Mouse (Mus musculus) MEL (cell line): ENCODE results near the gene 4933414I15Rik.

Experiments used
- CTCF ChIP-seq, 3 experiments: IDR thresholded peaks in 2 of 3; conservative IDR thresholded peaks in 1 of 3; 2 replicates each; pipeline ENCODE4 v1.5.1; 2011 to 2012; ENCODE audit warnings: low read length in 3 of 3, low read depth in 2 of 3, mild to moderate bottlenecking in 2 of 3, improper control_type of control experiment in 1 of 3, inconsistent platforms in 1 of 3, mixed read lengths in 1 of 3, moderate library complexity in 1 of 3; ENCODE audit not compliant: control insufficient read depth in 1 of 3, insufficient read depth in 1 of 3, poor library complexity in 1 of 3, severe bottlenecking in 1 of 3
- E2F4 ChIP-seq: IDR thresholded peaks from 2 replicates; pipeline ENCODE4 v1.6.1; 2011; ENCODE audit warnings: low read depth, low read length, improper control_type of control experiment, borderline replicate concordance
- EP300 ChIP-seq, 2 experiments: IDR thresholded peaks; 2 replicates each; pipeline ENCODE4 v1.6.1; 2011; ENCODE audit warnings: improper control_type of control experiment in 2 of 2, low read length in 2 of 2, low read depth in 1 of 2, mild to moderate bottlenecking in 1 of 2
- GATA1 ChIP-seq: IDR thresholded peaks from 2 replicates; pipeline ENCODE4 v1.6.1; 2011; ENCODE audit warnings: low read depth, low read length, improper control_type of control experiment
- NRF1 ChIP-seq: IDR thresholded peaks from 2 replicates; pipeline ENCODE4 v1.6.1; 2014; ENCODE audit warnings: low read depth, mild to moderate bottlenecking, inconsistent platforms, low read length, improper control_type of control experiment, moderate library complexity; ENCODE audit not compliant: poor library complexity, insufficient read depth, severe bottlenecking
- POLR2A ChIP-seq, 2 experiments: IDR thresholded peaks; 2 replicates each; pipeline ENCODE4 v1.6.1; 2011 to 2012; ENCODE audit warnings: low read length in 2 of 2, mild to moderate bottlenecking in 2 of 2, control low read depth in 1 of 2, improper control_type of control experiment in 1 of 2, low read depth in 1 of 2, moderate library complexity in 1 of 2; ENCODE audit not compliant: control insufficient read depth in 1 of 2, insufficient read depth in 1 of 2, poor library complexity in 1 of 2
- TBP ChIP-seq: IDR thresholded peaks from 2 replicates; pipeline ENCODE4 v1.8.0; 2011; ENCODE audit warnings: low read depth, low read length, improper control_type of control experiment
- UBTF ChIP-seq: IDR thresholded peaks from 2 replicates; pipeline ENCODE4 v1.6.1; 2012; ENCODE audit warnings: low read depth, mild to moderate bottlenecking, inconsistent platforms, low read length, improper control_type of control experiment, moderate library complexity, borderline replicate concordance; ENCODE audit not compliant: insufficient read depth
- USF1 ChIP-seq: IDR thresholded peaks from 2 replicates; pipeline ENCODE4 v1.6.1; 2014; ENCODE audit warnings: low read depth, mild to moderate bottlenecking, inconsistent platforms, low read length, improper control_type of control experiment, moderate library complexity
- ZKSCAN1 ChIP-seq: IDR thresholded peaks from 2 replicates; pipeline ENCODE4 v1.6.1; 2012; ENCODE audit warnings: low read depth, mild to moderate bottlenecking, inconsistent platforms, low read length, improper control_type of control experiment, moderate library complexity

- TF ChIP-seq GATA1 (no peak), ZKSCAN1 (no peak), CTCF (IDR thresholded peaks at IDR 0.05 in 2 of 3, conservative IDR thresholded peaks at IDR 0.05 in 1 of 3; ENCODE audit: control insufficient read depth in 1 of 3, insufficient read depth in 1 of 3, low read depth in 2 of 3, low read length in 3 of 3, poor library complexity in 1 of 3, severe bottlenecking in 1 of 3) (no peak), NRF1 (no peak), UBTF (no peak), TBP (no peak), E2F4 (no peak), USF1 (no peak), EP300 (IDR thresholded peaks at IDR 0.05; ENCODE audit: low read depth in 1 of 2, low read length in 2 of 2) (no peak), POLR2A (IDR thresholded peaks at IDR 0.05; ENCODE audit: control insufficient read depth in 1 of 2, insufficient read depth in 1 of 2, low read depth in 1 of 2, low read length in 2 of 2, poor library complexity in 1 of 2) (no peak)
Measured at GRCm38 (mm10) chr11:50908136-50908535, 35.4 kb downstream of the 4933414I15Rik start.
